Mouse (Mus musculus) adrenal gland, adult 8-10 months (tissue): ENCODE data around the gene Efna5. TPM values are rescaled to one million over a fixed set of nuclear protein-coding genes. Genes with fewer than 3 reads are reported as not detected.

Experiments used
- DNase-seq: peaks from one replicate; pipeline ENCODE4 v3.0.0; 2022
- total RNA-seq, 4 experiments: library from RNA; stranded (reverse); gene quantifications; 2 replicates each; pipeline ENCODE4 v1.2.4; 2022

The Efna5 gene
- total RNA-seq, 4 experiments from 2014 or later = 13.8 to 20.8 (median 16.9) TPM

DNA sequence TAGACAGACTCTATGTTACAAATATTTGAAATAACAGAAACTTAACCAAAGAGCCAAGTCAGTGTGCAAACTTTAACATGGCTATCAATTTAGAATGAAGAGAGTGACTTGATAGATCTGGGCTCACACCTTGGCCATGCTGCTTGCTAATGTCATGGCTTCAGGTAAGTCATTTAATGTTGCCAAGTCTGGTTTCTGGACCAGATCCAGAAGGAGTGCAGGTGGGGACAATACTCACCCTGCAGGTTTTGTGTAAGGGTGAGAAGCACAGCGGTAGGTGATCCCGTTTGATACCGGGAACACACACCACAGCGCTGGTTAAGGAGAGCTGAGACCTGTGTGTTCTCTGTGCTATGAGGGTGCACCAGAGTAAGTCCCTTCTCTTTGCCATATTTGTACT, 135.8 kb downstream of the Efna5 start:
- DNase-seq = no peak

- DNase-seq = no peak
Observed at GRCm38 (mm10) chr17:62744239-62744638, 136.9 kb downstream of the Efna5 start.

DNA sequence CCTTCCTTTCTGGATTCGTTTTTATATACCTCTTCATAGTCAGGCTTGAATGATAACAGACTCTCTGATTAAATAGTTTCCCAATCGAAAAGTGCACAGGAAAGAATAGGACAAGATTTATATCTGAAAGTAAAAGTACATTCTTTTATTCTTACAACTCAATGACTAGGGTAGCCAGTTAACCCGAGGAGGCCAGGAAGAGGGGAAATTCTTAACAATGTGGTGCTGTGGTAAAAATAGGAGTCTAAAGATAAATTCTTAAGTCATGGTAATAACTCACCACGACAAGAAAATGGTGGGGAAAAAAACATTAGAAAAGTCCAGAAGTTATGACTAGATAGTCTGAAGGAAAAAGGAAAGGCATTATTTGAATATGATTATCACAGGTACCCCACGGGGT, 139.4 kb downstream of the Efna5 start:
- no peak for DNase-seq

DNA sequence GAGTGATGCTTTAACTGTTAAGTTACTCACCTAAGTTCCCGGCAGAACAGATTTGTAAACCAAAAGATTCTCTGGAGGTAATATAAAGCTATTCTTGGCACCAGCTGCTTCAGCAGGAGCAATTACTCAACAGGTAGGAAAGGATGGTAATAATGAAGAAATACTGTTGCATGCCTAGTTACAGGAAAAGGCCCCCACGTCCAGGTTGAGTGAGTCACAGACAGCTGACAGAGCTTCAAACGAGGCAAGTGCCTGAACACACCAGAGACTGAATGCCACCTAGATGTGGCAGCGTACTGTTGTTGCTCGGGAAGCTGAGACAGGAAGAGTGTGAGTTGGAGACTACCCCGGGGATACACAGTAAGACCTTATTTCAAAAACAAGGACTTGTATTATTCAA, 140.1 kb downstream of the Efna5 start:
- no peak for DNase-seq

GRCm38 (mm10) chr17:62739993-62740392, 141.1 kb downstream of the Efna5 start:
- DNase-seq = no peak

GRCm38 (mm10) chr17:62737404-62737803, 143.7 kb downstream of the Efna5 start:
- DNase-seq = no peak

DNA sequence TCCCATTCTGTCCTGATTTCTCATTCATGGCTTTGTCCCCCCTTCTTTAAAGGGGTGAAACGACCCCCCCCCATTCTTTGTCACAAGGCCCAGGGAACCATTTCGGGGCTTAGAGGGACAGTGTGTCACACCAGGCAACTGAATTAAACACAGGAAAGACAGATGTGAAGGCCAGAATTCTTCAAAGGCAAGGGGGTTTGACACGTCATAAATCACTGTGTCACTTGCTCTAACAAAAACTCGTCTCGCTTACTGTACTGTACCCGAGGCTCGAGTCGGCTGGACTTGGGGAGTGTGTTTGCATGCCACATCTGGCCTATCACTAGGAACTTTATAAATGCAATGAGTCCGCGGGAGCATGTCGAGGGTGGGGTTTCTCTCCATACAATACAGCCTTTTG, 145.2 kb downstream of the Efna5 start:
- no peak for DNase-seq

DNA sequence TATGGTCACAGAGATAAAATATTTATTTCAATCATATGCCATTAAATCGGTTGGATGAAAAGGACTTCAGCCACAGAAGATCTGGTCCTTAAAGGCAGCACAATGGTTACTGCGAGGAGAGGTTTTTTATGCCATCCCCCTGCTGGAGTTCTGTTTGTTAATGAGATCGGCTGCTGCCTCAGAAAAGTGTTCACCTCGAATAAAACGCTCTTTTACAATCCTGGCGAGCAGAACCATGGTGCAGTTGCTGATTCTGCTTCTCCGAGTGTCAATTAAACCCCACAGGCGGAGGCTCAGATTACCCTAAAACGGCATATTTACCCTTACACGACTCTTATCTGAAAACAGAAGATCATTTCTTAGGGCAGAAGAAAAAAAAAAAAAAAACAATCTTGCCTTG, 146.2 kb downstream of the Efna5 start:
- DNase-seq = no peak

- no peak for DNase-seq
Observed at GRCm38 (mm10) chr17:62734067-62734466, 147.1 kb downstream of the Efna5 start.

- no peak for DNase-seq
Observed at GRCm38 (mm10) chr17:62729754-62730470, 151.2 kb downstream of the Efna5 start.

GRCm38 (mm10) chr17:62728142-62728917, 152.8 kb downstream of the Efna5 start:
- DNase-seq = no peak

- no peak for DNase-seq
Observed at GRCm38 (mm10) chr17:62726102-62726501, 155.0 kb downstream of the Efna5 start.

DNA sequence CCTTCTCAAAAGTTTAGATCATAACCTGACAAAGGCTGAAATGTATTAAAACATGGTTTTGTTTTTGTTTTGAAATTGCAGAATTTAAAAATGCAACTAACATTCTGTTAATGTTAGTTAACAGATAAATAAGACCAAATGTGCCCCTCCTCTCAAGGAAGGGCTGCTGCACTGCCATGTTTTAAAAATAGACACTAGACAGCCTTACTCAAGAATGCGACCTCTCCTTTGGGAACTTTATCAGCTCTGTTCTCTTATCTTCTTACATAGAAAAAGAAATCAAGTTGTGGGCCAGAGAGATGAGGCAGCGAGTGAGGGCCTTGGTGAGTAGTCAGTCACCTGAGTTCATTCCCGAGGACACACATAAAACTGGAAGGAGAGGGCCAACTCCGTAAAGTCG, 158.2 kb downstream of the Efna5 start:
- DNase-seq = no peak

- DNase-seq = no peak
Observed at GRCm38 (mm10) chr17:62721595-62721994, 159.5 kb downstream of the Efna5 start.

- DNase-seq = no peak
Observed at GRCm38 (mm10) chr17:62720740-62721450, 160.2 kb downstream of the Efna5 start.

GRCm38 (mm10) chr17:62717426-62718131, 163.5 kb downstream of the Efna5 start:
- DNase-seq = no peak

DNA sequence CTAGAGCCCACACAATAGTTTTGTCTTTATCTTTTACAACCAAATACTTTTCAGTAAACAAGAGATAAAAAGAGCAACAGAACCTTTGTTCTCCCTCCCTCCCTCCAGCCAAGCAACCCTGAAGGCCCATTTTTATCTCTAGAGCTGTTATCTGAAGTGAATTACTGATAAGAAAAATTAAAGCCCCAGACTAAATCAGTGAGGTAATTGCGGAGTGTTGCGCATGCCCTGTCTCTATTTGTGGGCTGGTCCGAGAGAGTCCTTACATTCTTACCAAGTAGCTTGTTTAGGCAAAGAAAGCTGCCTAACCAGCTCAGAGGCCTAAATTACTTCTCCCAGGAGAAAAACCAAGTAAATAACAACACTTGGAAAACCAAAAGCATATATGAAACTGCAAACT, 167.7 kb downstream of the Efna5 start:
- no peak for DNase-seq

DNA sequence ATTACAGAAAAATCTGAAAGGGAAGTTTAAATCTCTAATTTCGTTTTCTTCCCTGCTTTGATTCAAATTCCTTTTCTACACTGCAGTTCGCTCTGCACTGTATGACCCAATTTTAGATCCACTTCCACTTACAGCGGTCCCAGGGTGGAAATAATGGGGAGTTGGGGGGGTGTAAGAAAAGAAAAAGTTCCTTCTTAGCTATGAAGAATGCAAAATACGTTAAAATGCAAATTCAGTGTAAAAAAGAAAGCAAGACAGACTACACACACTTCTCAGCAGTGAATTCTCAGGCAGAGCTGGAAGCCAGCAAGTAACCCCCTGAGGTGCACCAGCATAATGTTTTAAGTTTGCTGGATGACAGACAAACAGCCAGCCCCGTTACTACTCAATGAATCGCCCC, 174.7 kb downstream of the Efna5 start:
- no peak for DNase-seq

GRCm38 (mm10) chr17:62702020-62702814, 178.9 kb downstream of the Efna5 start:
- no peak for DNase-seq

DNA sequence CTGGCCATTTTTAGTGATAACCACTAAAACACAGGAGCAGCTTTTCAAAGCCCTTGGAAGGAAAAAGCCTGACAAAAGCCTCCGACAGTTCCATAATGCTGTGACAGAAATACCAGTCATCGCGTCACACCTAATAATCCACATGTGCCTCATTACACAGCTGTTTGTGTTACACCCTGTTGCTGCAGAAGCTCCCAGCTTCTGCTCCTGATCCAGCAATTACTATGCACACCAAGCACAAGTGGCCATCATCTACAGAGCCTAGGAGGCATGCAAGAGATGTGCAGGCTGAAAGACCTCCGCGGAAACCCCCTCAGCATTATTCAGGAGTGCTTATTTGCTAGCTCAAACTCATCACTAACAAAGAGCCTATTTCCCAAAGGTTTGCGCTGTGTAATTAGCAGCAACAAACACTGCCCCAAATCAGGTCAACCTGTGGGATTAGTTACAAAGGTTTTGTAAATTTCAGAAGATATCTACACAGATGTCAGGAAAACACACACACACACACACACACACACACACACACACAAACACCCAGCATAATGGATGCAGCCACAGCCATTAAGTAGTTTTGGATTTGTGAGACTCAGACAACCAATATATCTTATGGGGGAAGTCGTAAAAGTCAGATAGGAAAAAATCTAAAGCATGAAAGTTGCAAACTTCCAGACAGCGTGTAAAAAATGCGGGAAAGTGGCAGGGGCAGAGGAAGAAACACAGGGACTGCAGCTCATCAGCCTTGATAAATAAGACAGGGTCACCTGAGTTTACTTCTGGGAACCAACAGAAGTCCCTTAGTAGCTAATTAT, 180.1 kb downstream of the Efna5 start:
- no peak for DNase-seq

GRCm38 (mm10) chr17:62694958-62695437, 186.1 kb downstream of the Efna5 start:
- DNase-seq = no peak
